Mouse (Mus musculus): ENCODE measurements around the gene Uba6.

DNA sequence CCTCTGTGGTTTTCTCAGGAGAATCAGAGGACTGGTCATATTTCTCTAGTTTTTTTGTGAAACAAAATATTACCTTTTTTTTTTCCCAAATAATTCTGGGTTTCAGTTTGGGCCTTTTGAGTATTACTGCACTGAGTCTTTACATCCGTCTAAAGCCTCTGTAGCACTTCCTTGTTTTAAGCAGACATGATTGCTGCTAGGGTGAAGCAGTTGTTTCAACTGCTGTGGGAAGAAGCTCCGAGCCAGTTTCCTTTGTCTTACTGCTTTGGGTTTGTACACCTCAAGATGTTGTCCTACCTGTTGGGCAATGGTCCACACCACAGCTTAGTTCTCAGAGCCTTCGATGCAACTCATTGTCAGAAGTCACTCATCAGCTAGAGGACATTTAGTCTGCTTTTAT, 72.0 kb downstream of the Uba6 start:
- TF ChIP-seq UBTF (IDR thresholded peaks at IDR 0.05; ENCODE audit: low read depth, low read length) (no peak), ZNF384 (IDR thresholded peaks at IDR 0.05; ENCODE audit: low read depth, low read length) (no peak)

Data from CH12.LX (cell line).